Mouse (Mus musculus): ENCODE measurements at regions not wholly inside any gene's neighbourhood (a gene's known extent, or its start where the extent isn't known, plus 50 kb on each side); places are given as distances from the start of the nearest gene placed in this dataset.
"Not testable (repeated sequence)": the region's sequence is repeated elsewhere in the genome, so short reads cannot be mapped to it uniquely, and the experiment has no call there.

GRCm38 (mm10) chr13:57046130-57046529, 150.3 kb upstream of the Trpc7 start:
- DNase-seq (ENCODE audit: low spot score), result not testable (repeated sequence)

- DNase-seq (ENCODE audit: low spot score), result no peak
Observed at GRCm38 (mm10) chr13:57044455-57044854, 148.7 kb upstream of the Trpc7 start.

GRCm38 (mm10) chr13:57043316-57043974, 147.7 kb upstream of the Trpc7 start:
- DNase-seq (ENCODE audit: low spot score), result no peak

- no peak for DNase-seq (ENCODE audit: low spot score)
Observed at GRCm38 (mm10) chr13:57042514-57042913, 146.7 kb upstream of the Trpc7 start.

- no peak for DNase-seq (ENCODE audit: low spot score)
Observed at GRCm38 (mm10) chr13:57032871-57033270, 137.1 kb upstream of the Trpc7 start.

GRCm38 (mm10) chr13:57017553-57018341, 122.0 kb upstream of the Trpc7 start:
- DNase-seq (ENCODE audit: low spot score), result no peak

- no peak for DNase-seq (ENCODE audit: low spot score)
Observed at GRCm38 (mm10) chr13:57016465-57017272, 120.9 kb upstream of the Trpc7 start.

- DNase-seq (ENCODE audit: low spot score), result not testable (repeated sequence)
Observed at GRCm38 (mm10) chr13:57007236-57007635, 111.4 kb upstream of the Trpc7 start.

GRCm38 (mm10) chr13:57003565-57004132, 107.9 kb upstream of the Trpc7 start:
- DNase-seq (ENCODE audit: low spot score), result no peak

- no peak for DNase-seq (ENCODE audit: low spot score)
Observed at GRCm38 (mm10) chr13:56992022-56992421, 96.2 kb upstream of the Trpc7 start.

GRCm38 (mm10) chr13:56974063-56974462, 78.3 kb upstream of the Trpc7 start:
- DNase-seq (ENCODE audit: low spot score), result no peak

- no peak for DNase-seq (ENCODE audit: low spot score)
Observed at GRCm38 (mm10) chr13:56955358-56955757, 59.6 kb upstream of the Trpc7 start.

GRCm38 (mm10) chr13:56948086-56948485, 52.3 kb upstream of the Trpc7 start:
- no peak for DNase-seq (ENCODE audit: low spot score)

- no peak for DNase-seq (ENCODE audit: low spot score)
Observed at GRCm38 (mm10) chr13:56947266-56947665, 51.5 kb upstream of the Trpc7 start.

All from urinary bladder, postnatal 10 days (tissue).